Mouse (Mus musculus) embryonic facial prominence, embryonic 15.5 days (tissue): Measurements from ENCODE around the gene Glyr1. TPM values are rescaled to one million over a fixed set of nuclear protein-coding genes. Genes with fewer than 3 reads are reported as not detected.

Source experiments
- ATAC-seq: fragments of 200-750 bp; cut with Nextera tagmentation; 2 replicates; pipeline ENCODE4 v1.8.0; 2017; ENCODE audit warnings: low read depth, moderate TSS enrichment; ENCODE audit not compliant: insufficient number of reproducible peaks, low FRiP score, low TSS enrichment
- H3K27ac ChIP-seq: fragments of 300-500 bp; sonication (generic); replicated peaks from 2 replicates; pipeline ENCODE4 v1.5.1; 2015; ENCODE audit warnings: mild to moderate bottlenecking, inconsistent platforms
- H3K27me3 ChIP-seq: fragments of 300-500 bp; sonication (generic); 2 replicates; pipeline ENCODE4 v1.6.1; 2015; ENCODE audit warnings: inconsistent platforms
- H3K36me3 ChIP-seq: fragments of 300-500 bp; sonication (generic); 2 replicates; pipeline ENCODE4 v1.6.1; 2015; ENCODE audit warnings: mild to moderate bottlenecking, inconsistent platforms
- H3K4me1 ChIP-seq: fragments of 300-500 bp; sonication (generic); 2 replicates; pipeline ENCODE4 v1.6.1; 2015; ENCODE audit warnings: inconsistent platforms
- H3K4me2 ChIP-seq: fragments of 300-500 bp; sonication (generic); replicated peaks from 2 replicates; pipeline ENCODE4 v1.6.1; 2015; ENCODE audit warnings: mild to moderate bottlenecking, inconsistent platforms
- H3K4me3 ChIP-seq: fragments of 300-500 bp; sonication (generic); replicated peaks from 2 replicates; pipeline ENCODE4 v1.5.1; 2015; ENCODE audit warnings: mild to moderate bottlenecking, inconsistent platforms
- H3K9ac ChIP-seq: fragments of 300-500 bp; sonication (generic); 2 replicates; pipeline ENCODE4 v1.6.1; 2015; ENCODE audit warnings: inconsistent platforms
- H3K9me3 ChIP-seq: fragments of 300-500 bp; sonication (generic); replicated peaks from 2 replicates; pipeline ENCODE4 v1.6.1; 2016; ENCODE audit warnings: inconsistent platforms
- WGBS: fragments of 180-500 bp; shearing (Covaris S2); methylation state at CpG from one replicate; pipeline ENCODE4 v1.1.7; 2015; 5-methylcytosine and 5-hydroxymethylcytosine counted together
- polyA plus RNA-seq: library from polyadenylated mRNA; unstranded; fragments of >200 nt; fragmentation: Nextera tagmentation; extraction: Ambion mirVana; gene quantifications from 2 replicates; pipeline ENCODE4 v1.2.1, GENCODE M21; 2015

Gene Glyr1
- polyA plus RNA-seq, 1 experiment from 2014 or later, result 136 TPM

- no peak overlapping the region for H3K4me2 ChIP-seq
- no peaks in the 10 kb centered on the region for H3K4me1 ChIP-seq
- H3K9ac ChIP-seq, result no peak overlapping the region
- WGBS, result 56% methylated on average over 5 of the region's 5 CpGs
- no peaks in the 10 kb centered on the region for H3K36me3 ChIP-seq
- no peaks in the 10 kb centered on the region for H3K27me3 ChIP-seq
- no peak overlapping the region for H3K4me3 ChIP-seq
- no peaks in the 10 kb centered on the region for H3K9me3 ChIP-seq
- no peak overlapping the region for H3K27ac ChIP-seq
- no peak for ATAC-seq
Observed at GRCm38 (mm10) chr16:4978275-4979051, 71.2 kb downstream of the Glyr1 start.

GRCm38 (mm10) chr16:4976180-4976579 is 73.5 kb downstream of the Glyr1 start:
- 60% methylated on average over 2 of the region's 2 CpGs for WGBS
- Histone ChIP-seq H3K4me3 (no peak overlapping the region), H3K4me2 (no peak overlapping the region), H3K9me3 (no peaks in the 10 kb centered on the region), H3K27ac (no peak overlapping the region), H3K27me3 (no peaks in the 10 kb centered on the region), H3K36me3 (no peaks in the 10 kb centered on the region), H3K9ac (no peak overlapping the region), H3K4me1 (no peaks in the 10 kb centered on the region)
- ATAC-seq, result no peak

- 85% methylated on average over 5 of the region's 5 CpGs for WGBS
- no peak for ATAC-seq
- H3K27ac ChIP-seq, result no peak overlapping the region
- H3K9ac ChIP-seq, result no peak overlapping the region
- H3K4me3 ChIP-seq, result no peak overlapping the region
- no peaks in the 10 kb centered on the region for H3K4me1 ChIP-seq
- H3K36me3 ChIP-seq, result no peaks in the 10 kb centered on the region
- H3K4me2 ChIP-seq, result no peak overlapping the region
- H3K9me3 ChIP-seq, result no peaks in the 10 kb centered on the region
- no peaks in the 10 kb centered on the region for H3K27me3 ChIP-seq
Observed at GRCm38 (mm10) chr16:4974521-4974920, 75.1 kb downstream of the Glyr1 start.

GRCm38 (mm10) chr16:4971626-4972025 is 78.0 kb downstream of the Glyr1 start:
- no peak for ATAC-seq
- H3K27me3 ChIP-seq, result no peaks in the 10 kb centered on the region
- H3K9me3 ChIP-seq, result no peaks in the 10 kb centered on the region
- H3K4me3 ChIP-seq, result no peak overlapping the region
- no peak overlapping the region for H3K27ac ChIP-seq
- 71% methylated on average over 4 of the region's 4 CpGs for WGBS
- H3K9ac ChIP-seq, result no peak overlapping the region
- H3K4me2 ChIP-seq, result no peak overlapping the region
- H3K4me1 ChIP-seq, result no peaks in the 10 kb centered on the region
- no peaks in the 10 kb centered on the region for H3K36me3 ChIP-seq

GRCm38 (mm10) chr16:4969055-4969843 is 80.4 kb downstream of the Glyr1 start:
- no peak overlapping the region for H3K4me3 ChIP-seq
- no peak overlapping the region for H3K27ac ChIP-seq
- H3K27me3 ChIP-seq, result no peaks in the 10 kb centered on the region
- peaks cover 6% of the 10 kb centered on the region; the same call in 1 of the 2 replicates for H3K4me1 ChIP-seq
- no peak overlapping the region for H3K4me2 ChIP-seq
- no peaks in the 10 kb centered on the region for H3K9me3 ChIP-seq
- no peaks in the 10 kb centered on the region for H3K36me3 ChIP-seq
- no peak overlapping the region for H3K9ac ChIP-seq
- WGBS, result 76% methylated on average over 5 of the region's 5 CpGs
- ATAC-seq, result no peak

GRCm38 (mm10) chr16:4968426-4968825 is 81.2 kb downstream of the Glyr1 start:
- Histone ChIP-seq H3K4me2 (no peak overlapping the region), H3K36me3 (no peaks in the 10 kb centered on the region), H3K9ac (no peak overlapping the region), H3K27me3 (no peaks in the 10 kb centered on the region), H3K4me3 (no peak overlapping the region), H3K4me1 (peaks cover 7% of the 10 kb centered on the region), H3K27ac (no peak overlapping the region), H3K9me3 (no peaks in the 10 kb centered on the region)
- 78% methylated on average over 3 of the region's 3 CpGs for WGBS
- no peak for ATAC-seq

- no peak for ATAC-seq
- 86% methylated on average over 8 of the region's 8 CpGs for WGBS
- H3K9me3 ChIP-seq, result no peaks in the 10 kb centered on the region
- H3K4me1 ChIP-seq, result peaks cover 22% of the 10 kb centered on the region
- H3K27ac ChIP-seq, result no peak overlapping the region
- no peaks in the 10 kb centered on the region for H3K36me3 ChIP-seq
- no peaks in the 10 kb centered on the region for H3K27me3 ChIP-seq
- 0 out of 2 replicates have a peak overlapping the region, but pooled peaks have one; percentile 71 for H3K4me2 ChIP-seq
- H3K4me3 ChIP-seq, result peak overlapping the region; percentile 85; the same call in 1 of the 2 replicates
- no peak overlapping the region for H3K9ac ChIP-seq
Observed at GRCm38 (mm10) chr16:4965392-4966129, 84.1 kb downstream of the Glyr1 start.

- Histone ChIP-seq H3K27ac (peak overlapping the region; percentile 68), H3K9ac (peak overlapping the region; percentile 49), H3K36me3 (no peaks in the 10 kb centered on the region), H3K4me1 (peaks cover 23% of the 10 kb centered on the region), H3K4me3 (peak overlapping the region; percentile 85), H3K27me3 (no peaks in the 10 kb centered on the region), H3K9me3 (no peaks in the 10 kb centered on the region), H3K4me2 (peak overlapping the region; percentile 71)
- no peak for ATAC-seq
- WGBS, result 20% methylated on average over 13 of the region's 13 CpGs
Observed at GRCm38 (mm10) chr16:4964731-4965391, 84.8 kb downstream of the Glyr1 start.

Other genes with a start within 250 kb of the Glyr1 start
- 0.32 and 0.63 TPM in 2 replicates for gene 4930562C15Rik, start 214.4 kb downstream of the Glyr1 start, polyA plus RNA-seq
- 43.8 and 51.3 TPM in 2 replicates for gene Ubald1, start 169.5 kb downstream of the Glyr1 start, polyA plus RNA-seq
- 84.1 and 87.0 TPM in 2 replicates for gene Mgrn1, start 163.6 kb downstream of the Glyr1 start, polyA plus RNA-seq
- gene Nudt16l1, start 111.1 kb downstream of the Glyr1 start, polyA plus RNA-seq, result 156 and 161 TPM in 2 replicates
- 64.7 and 72.8 TPM in 2 replicates for gene Anks3, start 85.7 kb downstream of the Glyr1 start, polyA plus RNA-seq
- gene Sept12, start 52.0 kb downstream of the Glyr1 start, polyA plus RNA-seq, result not detected in 2 replicates
- 14.2 and 17.9 TPM in 2 replicates for gene Smim22, start 42.6 kb downstream of the Glyr1 start, polyA plus RNA-seq
- 63.5 and 69.8 TPM in 2 replicates for gene Rogdi, start 36.3 kb downstream of the Glyr1 start, polyA plus RNA-seq
- 20.4 and 23.6 TPM in 2 replicates for gene Ubn1, start 194 bp upstream of the Glyr1 start, polyA plus RNA-seq
- gene Ppl, start 82.6 kb upstream of the Glyr1 start, polyA plus RNA-seq, result 45.8 and 52.3 TPM in 2 replicates
- gene Sec14l5, start 97.2 kb upstream of the Glyr1 start, polyA plus RNA-seq, result 0.35 TPM in 2 replicates
- 21.1 and 21.7 TPM in 2 replicates for gene Nagpa, start 154.1 kb upstream of the Glyr1 start, polyA plus RNA-seq
- 9.0 and 12.0 TPM in 2 replicates for gene AU021092, start 172.4 kb upstream of the Glyr1 start, polyA plus RNA-seq
- 36.2 and 38.5 TPM in 2 replicates for gene Alg1, start 183.8 kb upstream of the Glyr1 start, polyA plus RNA-seq
- 26.6 and 33.7 TPM in 2 replicates for gene Eef2kmt, start 206.1 kb upstream of the Glyr1 start, polyA plus RNA-seq